Mouse (Mus musculus) stomach, postnatal 0 days (tissue): ENCODE measurements around the gene Etfa. TPM values are rescaled to one million over a fixed set of nuclear protein-coding genes. Genes with fewer than 3 reads are reported as not detected.

Source experiments
- ATAC-seq: fragments of 200-750 bp; cut with Nextera tagmentation; 2 replicates; pipeline ENCODE4 v1.8.0; 2017; ENCODE audit not compliant: low FRiP score, low TSS enrichment
- DNase-seq: peaks from one replicate; pipeline ENCODE4 v3.0.0-alpha.2; 2016; ENCODE audit warnings: low spot score
- H3K27ac ChIP-seq: fragments of 300-500 bp; sonication (generic); replicated peaks from 2 replicates; pipeline ENCODE4 v1.5.1; 2014; ENCODE audit warnings: mild to moderate bottlenecking, control low read depth
- H3K27me3 ChIP-seq: fragments of 300-500 bp; sonication (generic); 2 replicates; pipeline ENCODE4 v1.6.1; 2014; ENCODE audit warnings: low read length; ENCODE audit not compliant: control insufficient read depth, insufficient read depth
- H3K36me3 ChIP-seq: fragments of 300-500 bp; sonication (generic); 2 replicates; pipeline ENCODE4 v1.6.1; 2014; ENCODE audit warnings: low read length, mixed read lengths; ENCODE audit not compliant: control insufficient read depth, insufficient read depth
- H3K4me1 ChIP-seq: fragments of 300-500 bp; sonication (generic); replicated peaks from 2 replicates; pipeline ENCODE4 v1.6.1; 2014; ENCODE audit warnings: antibody characterized with exemption; ENCODE audit not compliant: control insufficient read depth, insufficient read depth
- H3K4me2 ChIP-seq: fragments of 300-500 bp; sonication (generic); replicated peaks from 2 replicates; pipeline ENCODE4 v1.6.1; 2014; ENCODE audit warnings: low read depth, mild to moderate bottlenecking, control low read depth, moderate library complexity
- H3K4me3 ChIP-seq: fragments of 300-500 bp; sonication (generic); 2 replicates; pipeline ENCODE4 v1.5.1; 2014; ENCODE audit warnings: low read depth, low read length, control low read depth
- H3K9ac ChIP-seq: fragments of 300-500 bp; sonication (generic); 2 replicates; pipeline ENCODE4 v1.6.1; 2014; ENCODE audit warnings: mild to moderate bottlenecking, low read length, control low read depth, mixed read lengths
- H3K9me3 ChIP-seq: fragments of 300-500 bp; sonication (generic); 2 replicates; pipeline ENCODE4 v1.6.1; 2016; ENCODE audit warnings: low read length; ENCODE audit not compliant: control insufficient read depth
- CTCF ChIP-seq: IDR thresholded peaks from 2 replicates; pipeline ENCODE4 v1.5.1; 2016; ENCODE audit warnings: antibody characterized with exemption, low read depth, mild to moderate bottlenecking, moderate library complexity
- EP300 ChIP-seq: optimal IDR thresholded peaks from 2 replicates; pipeline ENCODE3; 2016; ENCODE audit warnings: antibody characterized with exemption
- WGBS: fragments of 180-500 bp; shearing (Covaris S2); extraction: QIAGEN DNeasy Blood & Tissue Kit; methylation state at CpG from one replicate; pipeline ENCODE4 v1.1.7; 2014; 5-methylcytosine and 5-hydroxymethylcytosine counted together
- polyA plus RNA-seq: library from polyadenylated mRNA; unstranded; fragments of >200 nt; fragmentation: Nextera tagmentation; extraction: Ambion mirVana; gene quantifications from 2 replicates; pipeline ENCODE4 v1.2.1, GENCODE M21; 2015

Etfa gene
- polyA plus RNA-seq, 1 experiment from 2014 or later, result 337 TPM

GRCm38 (mm10) chr9:55447509-55447908 is 64.5 kb downstream of the Etfa start:
- Histone ChIP-seq H3K4me1 (no peaks in the 10 kb centered on the region), H3K9me3 (no peaks in the 10 kb centered on the region), H3K36me3 (no peaks in the 10 kb centered on the region), H3K4me3 (no peak overlapping the region), H3K9ac (no peak overlapping the region), H3K4me2 (no peak overlapping the region), H3K27ac (no peak overlapping the region), H3K27me3 (no peaks in the 10 kb centered on the region)
- ATAC-seq (no peak), DNase-seq (no peak)
- TF ChIP-seq EP300 (no peak), CTCF (no peak)
- 84% methylated on average over 4 of the region's 4 CpGs for WGBS

- Histone ChIP-seq H3K4me1 (no peaks in the 10 kb centered on the region), H3K4me3 (no peak overlapping the region), H3K27me3 (no peaks in the 10 kb centered on the region), H3K27ac (no peak overlapping the region), H3K36me3 (no peaks in the 10 kb centered on the region), H3K4me2 (no peak overlapping the region), H3K9me3 (no peaks in the 10 kb centered on the region), H3K9ac (no peak overlapping the region)
- DNase-seq (no peak), ATAC-seq (no peak)
- TF ChIP-seq EP300 (no peak), CTCF (no peak)
- WGBS, result 90% methylated on average over 5 of the region's 5 CpGs
These were observed 72.8 kb downstream of the Etfa start for GRCm38 (mm10) chr9:55439206-55439780.

- WGBS, result 50% methylated on average over 3 of the region's 3 CpGs
These were observed 73.6 kb downstream of the Etfa start for GRCm38 (mm10) chr9:55438433-55438832.

GRCm38 (mm10) chr9:55433875-55434274 is 78.2 kb downstream of the Etfa start:
- DNase-seq (no peak), ATAC-seq (no peak)
- Histone ChIP-seq H3K4me3 (no peak overlapping the region), H3K36me3 (no peaks in the 10 kb centered on the region), H3K9me3 (no peaks in the 10 kb centered on the region), H3K9ac (no peak overlapping the region), H3K4me2 (no peak overlapping the region), H3K27me3 (no peaks in the 10 kb centered on the region), H3K27ac (no peak overlapping the region), H3K4me1 (no peaks in the 10 kb centered on the region)
- 85% methylated on average over 5 of the region's 5 CpGs for WGBS
- no peak for TF ChIP-seq CTCF
- TF ChIP-seq EP300, result no peak

More at GRCm38 (mm10) chr9:55438433-55438832, 73.6 kb downstream of the Etfa start:
- H3K4me1 ChIP-seq, result no peaks in the 10 kb centered on the region
- H3K9me3 ChIP-seq, result no peaks in the 10 kb centered on the region
- no peaks in the 10 kb centered on the region for H3K27me3 ChIP-seq
- H3K4me3 ChIP-seq, result no peak overlapping the region
- DNase-seq (no peak), ATAC-seq (no peak)
- no peak overlapping the region for H3K4me2 ChIP-seq
- H3K36me3 ChIP-seq, result no peaks in the 10 kb centered on the region
- no peak overlapping the region for H3K9ac ChIP-seq
- TF ChIP-seq EP300 (no peak), CTCF (no peak)
- H3K27ac ChIP-seq, result no peak overlapping the region

GRCm38 (mm10) chr9:55432306-55433289 is 79.4 kb downstream of the Etfa start:
- no peaks in the 10 kb centered on the region for H3K4me1 ChIP-seq
- no peaks in the 10 kb centered on the region for H3K36me3 ChIP-seq
- no peak overlapping the region for H3K4me3 ChIP-seq
- no peaks in the 10 kb centered on the region for H3K9me3 ChIP-seq
- WGBS, result 44% methylated on average over 14 of the region's 14 CpGs
- no peak overlapping the region for H3K4me2 ChIP-seq
- H3K27ac ChIP-seq, result no peak overlapping the region
- H3K27me3 ChIP-seq, result no peaks in the 10 kb centered on the region
- no peak for TF ChIP-seq CTCF
- no peak for TF ChIP-seq EP300
- no peak overlapping the region for H3K9ac ChIP-seq
- ATAC-seq (no peak), DNase-seq (no peak)

GRCm38 (mm10) chr9:55430133-55430532 is 81.9 kb downstream of the Etfa start:
- ATAC-seq, result peak; percentile 82
- DNase-seq, result peak; percentile 91
- 0 out of 2 replicates have a peak overlapping the region, but pooled peaks have one; percentile 1 for H3K4me3 ChIP-seq
- H3K27ac ChIP-seq, result peak overlapping the region; percentile 61; the same call in 1 of the 2 replicates
- peak overlapping the region; percentile 47 for H3K4me2 ChIP-seq
- no peaks in the 10 kb centered on the region for H3K4me1 ChIP-seq
- peak overlapping the region; percentile 38; the same call in 1 of the 2 replicates for H3K9ac ChIP-seq
- TF ChIP-seq EP300, result no peak
- peak; percentile 66 for TF ChIP-seq CTCF
- H3K36me3 ChIP-seq, result no peaks in the 10 kb centered on the region
- H3K9me3 ChIP-seq, result no peaks in the 10 kb centered on the region
- 24% methylated on average over 20 of the region's 20 CpGs for WGBS
- H3K27me3 ChIP-seq, result no peaks in the 10 kb centered on the region
